Mouse (Mus musculus) testis, adult 2 months (tissue): ENCODE results near the gene Kalrn. TPM values are rescaled to one million over a fixed set of nuclear protein-coding genes. Genes with fewer than 3 reads are reported as not detected.
"Not testable (repeated sequence)": the region's sequence is repeated elsewhere in the genome, so short reads cannot be mapped to it uniquely, and the experiment has no call there.

Experiments used
- H3K27ac ChIP-seq: fragments of 200-500 bp; 2 replicates; pipeline ENCODE4 v1.5.1; 2012; ENCODE audit warnings: low read depth, low read length; ENCODE audit not compliant: control insufficient read depth, insufficient read depth
- H3K27me3 ChIP-seq: fragments of 200-500 bp; 2 replicates; pipeline ENCODE4 v1.6.1; 2012; ENCODE audit warnings: mild to moderate bottlenecking, low read length, moderate library complexity; ENCODE audit not compliant: control insufficient read depth, insufficient read depth
- H3K36me3 ChIP-seq: fragments of 200-500 bp; 2 replicates; pipeline ENCODE4 v1.6.1; 2012; ENCODE audit warnings: mild to moderate bottlenecking, low read length; ENCODE audit not compliant: control insufficient read depth, insufficient read depth
- H3K4me1 ChIP-seq: fragments of 200-500 bp; 2 replicates; pipeline ENCODE4 v1.6.1; 2012; ENCODE audit warnings: low read length; ENCODE audit not compliant: control insufficient read depth, insufficient read depth
- H3K4me3 ChIP-seq: fragments of 200-500 bp; 2 replicates; pipeline ENCODE4 v1.5.1; 2012; ENCODE audit warnings: low read depth, mild to moderate bottlenecking, low read length, moderate library complexity, mixed read lengths; ENCODE audit not compliant: control insufficient read depth
- CTCF ChIP-seq: fragments of 200-500 bp; IDR thresholded peaks from 2 replicates; pipeline ENCODE4 v1.5.1; 2012; ENCODE audit warnings: low read depth, mild to moderate bottlenecking, inconsistent platforms, low read length, moderate library complexity; ENCODE audit not compliant: control insufficient read depth, insufficient read depth, insufficient replicate concordance
- POLR2A ChIP-seq: fragments of 200-500 bp; IDR thresholded peaks from 2 replicates; pipeline ENCODE4 v1.6.1; 2012; ENCODE audit warnings: low read depth, mild to moderate bottlenecking, inconsistent platforms, low read length, moderate library complexity; ENCODE audit not compliant: control insufficient read depth
- polyA plus RNA-seq: library from polyadenylated mRNA; depleted of rRNA; stranded (reverse); fragments of >200 nt; gene quantifications from 2 replicates; pipeline ENCODE4 v1.2.3, GENCODE M21; 2012

The Kalrn gene
- polyA plus RNA-seq, 1 experiment, result 5.7 TPM

DNA sequence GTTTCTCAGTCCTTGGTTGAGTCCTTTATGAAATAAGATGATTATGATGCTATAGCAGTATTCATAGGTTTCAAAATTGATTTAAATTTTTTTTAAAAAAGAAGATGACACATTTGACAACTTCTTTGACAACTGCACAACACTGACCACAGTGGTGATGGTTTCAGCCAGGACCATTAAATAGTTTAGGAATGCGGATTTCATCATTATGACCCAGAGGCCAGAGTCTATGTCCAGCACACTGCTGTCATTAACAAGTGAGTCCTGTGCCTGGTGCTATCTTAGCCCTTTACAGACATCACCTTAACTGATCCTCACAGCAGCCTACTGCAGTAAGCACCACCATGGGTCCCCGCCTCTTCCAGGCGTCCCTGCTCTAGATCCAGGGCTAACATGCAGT lies 484.3 kb downstream of the Kalrn start:
- Histone ChIP-seq H3K36me3 (no peaks in the 10 kb centered on the region), H3K4me1 (peaks cover 3% of the 10 kb centered on the region), H3K27me3 (no peaks in the 10 kb centered on the region), H3K27ac (no peak overlapping the region), H3K4me3 (no peak overlapping the region)
- TF ChIP-seq CTCF, result no peak
- TF ChIP-seq POLR2A, result no peak

DNA sequence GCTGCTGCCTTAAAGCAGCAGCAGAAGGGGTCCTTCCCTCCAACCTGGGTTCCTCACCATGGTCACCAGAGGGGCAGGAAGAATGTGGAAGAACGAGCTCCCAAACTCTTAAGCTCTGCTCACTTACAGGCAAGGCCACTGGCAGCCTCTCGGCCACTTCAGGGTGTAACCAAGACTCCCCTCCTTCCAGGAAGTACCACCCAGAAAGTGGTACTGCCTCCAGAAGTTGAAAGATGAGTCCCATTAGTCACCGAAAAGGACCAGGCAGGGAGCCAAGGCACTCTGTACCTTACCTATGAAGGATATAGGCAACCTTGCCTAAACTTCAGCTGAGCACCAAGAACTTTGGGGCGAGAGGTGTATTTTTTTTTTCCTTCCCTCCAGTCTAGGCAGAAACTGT lies 485.0 kb downstream of the Kalrn start:
- no peaks in the 10 kb centered on the region for H3K36me3 ChIP-seq
- H3K4me3 ChIP-seq, result no peak overlapping the region
- no peaks in the 10 kb centered on the region for H3K27me3 ChIP-seq
- H3K4me1 ChIP-seq, result peaks cover 3% of the 10 kb centered on the region
- no peak overlapping the region for H3K27ac ChIP-seq
- TF ChIP-seq CTCF, result no peak
- TF ChIP-seq POLR2A, result no peak

DNA sequence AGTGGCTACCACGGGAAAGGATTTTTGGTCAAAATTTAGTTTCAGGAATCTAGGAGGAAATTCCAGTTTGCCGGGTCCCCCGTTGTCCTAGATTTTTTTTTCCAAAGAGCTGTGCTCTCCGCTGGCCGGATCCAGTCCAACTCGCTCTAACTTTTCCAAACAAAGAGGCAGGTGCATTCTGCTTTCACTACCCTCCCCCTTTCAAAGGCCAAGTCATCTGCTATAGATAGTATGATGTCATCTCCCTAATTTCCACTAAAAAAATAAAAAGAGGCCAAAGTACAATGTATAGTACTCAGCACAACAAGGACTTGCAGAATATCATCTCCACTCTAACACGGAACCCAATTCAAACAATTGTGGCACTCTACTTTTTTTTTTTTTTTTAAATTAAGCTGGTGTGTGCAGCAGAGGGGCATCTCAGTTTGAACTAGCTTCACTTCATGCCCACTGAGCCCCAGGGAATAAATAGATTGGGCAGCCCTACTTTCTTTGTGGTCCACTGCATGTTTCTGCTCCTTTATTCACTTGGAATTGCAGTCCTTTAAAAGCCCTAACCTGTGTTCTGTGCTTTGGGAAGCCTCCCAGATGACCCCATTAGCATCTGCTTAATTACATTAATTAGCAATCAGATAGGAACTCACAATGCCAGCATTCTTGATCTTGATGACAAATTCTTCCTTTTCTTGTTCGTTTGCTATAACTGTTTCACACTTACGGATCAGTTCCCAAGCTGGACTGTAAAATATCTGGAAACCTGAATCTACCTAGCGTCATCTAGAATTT lies 489.0 kb downstream of the Kalrn start:
- Histone ChIP-seq H3K36me3 (no peaks in the 10 kb centered on the region), H3K27me3 (no peaks in the 10 kb centered on the region), H3K4me3 (no peak overlapping the region), H3K27ac (no peak overlapping the region), H3K4me1 (no peaks in the 10 kb centered on the region)
- TF ChIP-seq POLR2A (no peak), CTCF (no peak)

DNA sequence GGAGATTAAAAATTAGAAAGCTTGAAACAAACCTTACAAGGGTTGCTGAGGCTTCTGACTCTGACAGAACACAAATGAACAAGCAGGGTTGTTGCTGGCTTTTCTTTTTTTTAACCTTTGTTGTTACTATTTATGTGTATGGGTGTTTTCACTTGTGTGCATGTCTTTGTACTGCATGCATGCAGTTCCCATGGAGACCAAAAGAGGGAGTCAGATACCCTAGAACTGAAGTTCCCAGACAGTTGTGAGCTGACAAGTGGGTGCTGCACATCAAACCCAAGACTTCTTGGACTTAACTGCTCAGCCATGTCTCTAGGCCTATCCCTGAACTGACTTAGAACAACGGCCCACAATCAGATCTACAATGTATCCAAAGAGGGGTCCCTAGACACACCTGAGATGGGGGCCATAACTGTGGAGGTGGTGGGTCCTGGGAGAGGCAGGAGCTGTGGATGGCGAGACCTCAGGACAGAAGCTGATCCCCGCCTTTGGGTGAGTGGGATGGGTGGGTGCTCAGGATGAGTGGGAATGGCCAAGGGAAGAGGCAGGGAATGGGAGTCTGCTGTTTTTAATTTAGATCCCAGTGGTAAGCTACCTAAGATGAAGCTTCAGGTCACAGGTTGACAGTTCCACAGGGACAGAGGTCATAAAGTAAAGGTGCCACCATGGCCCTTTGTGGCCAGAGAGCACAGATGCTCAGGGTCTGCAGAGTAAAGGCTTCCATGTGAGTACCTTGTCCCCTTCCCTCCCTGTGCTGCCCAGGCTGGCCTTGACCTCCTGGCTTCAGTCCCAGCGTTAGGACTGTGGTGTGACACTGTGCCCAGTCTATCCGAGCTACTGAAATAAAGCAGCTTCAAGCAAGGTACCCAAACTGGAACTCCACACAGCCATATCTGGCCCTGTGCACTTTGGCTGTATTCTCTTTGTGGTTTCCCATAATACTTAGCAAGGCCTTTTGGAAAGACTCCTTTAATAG lies 490.6 kb downstream of the Kalrn start:
- no peaks in the 10 kb centered on the region for H3K4me1 ChIP-seq
- no peaks in the 10 kb centered on the region for H3K36me3 ChIP-seq
- H3K27me3 ChIP-seq, result no peaks in the 10 kb centered on the region
- TF ChIP-seq POLR2A, result no peak
- TF ChIP-seq CTCF, result no peak
- H3K27ac ChIP-seq, result no peak overlapping the region
- no peak overlapping the region for H3K4me3 ChIP-seq

DNA sequence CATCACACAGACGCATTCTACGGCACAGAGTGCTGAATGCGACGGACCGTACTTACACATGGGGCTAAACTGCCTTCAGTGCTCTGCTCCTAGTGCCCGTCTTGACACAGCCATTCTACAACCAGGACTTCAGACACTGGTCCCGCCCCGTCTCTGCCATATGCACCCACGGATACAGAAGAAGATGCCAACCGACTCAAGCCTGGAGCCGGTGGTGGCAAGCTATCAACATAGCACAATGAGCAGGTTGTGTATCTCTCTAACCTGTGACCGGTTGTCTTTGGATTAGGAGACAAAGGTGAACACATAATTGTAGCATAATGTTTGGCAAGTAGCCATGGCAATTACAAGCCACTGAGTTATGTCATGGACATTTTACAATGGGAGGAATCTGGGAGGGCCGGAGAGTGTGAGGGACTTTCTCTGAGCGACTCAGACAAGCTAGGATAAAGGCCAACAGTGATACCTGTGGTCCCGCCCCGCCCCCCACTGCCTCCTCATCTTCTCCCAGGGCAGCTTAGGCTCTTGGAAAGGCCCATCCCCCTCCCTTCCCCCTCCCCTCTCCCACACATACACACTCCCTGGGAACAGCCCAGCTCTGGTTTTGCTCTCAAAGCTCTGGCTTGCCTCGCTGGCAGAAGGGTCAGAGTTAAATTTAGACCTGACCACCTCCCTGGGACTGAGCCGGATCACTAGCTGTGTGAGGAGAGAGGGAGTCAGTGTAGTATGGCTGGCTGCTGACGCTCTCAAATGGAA lies 491.5 kb downstream of the Kalrn start:
- Histone ChIP-seq H3K4me3 (no peak overlapping the region), H3K4me1 (no peaks in the 10 kb centered on the region), H3K27ac (no peak overlapping the region), H3K27me3 (no peaks in the 10 kb centered on the region), H3K36me3 (no peaks in the 10 kb centered on the region)
- TF ChIP-seq POLR2A (no peak), CTCF (no peak)

DNA sequence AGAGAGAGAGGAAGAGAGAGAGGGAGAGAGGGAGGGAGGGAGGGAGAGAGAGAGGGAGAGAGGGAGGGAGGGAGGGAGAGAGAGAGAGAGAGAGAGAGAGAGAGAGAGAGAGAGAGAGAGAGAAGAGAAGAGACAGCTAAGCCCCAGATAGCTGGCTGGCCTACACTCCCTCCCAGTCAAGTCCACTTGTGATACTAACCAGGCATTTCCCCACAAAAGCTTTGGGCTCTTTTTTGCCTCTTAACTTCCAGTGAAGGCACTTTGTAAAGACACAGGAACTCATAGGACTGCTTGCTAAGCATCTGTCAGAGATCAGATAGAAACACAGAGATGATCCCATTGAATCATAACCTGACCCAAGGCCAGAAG lies 492.0 kb downstream of the Kalrn start:
- H3K4me1 ChIP-seq, H3K27me3 ChIP-seq, H3K27ac ChIP-seq, H3K4me3 ChIP-seq, H3K36me3 ChIP-seq: not testable (repeated sequence)

DNA sequence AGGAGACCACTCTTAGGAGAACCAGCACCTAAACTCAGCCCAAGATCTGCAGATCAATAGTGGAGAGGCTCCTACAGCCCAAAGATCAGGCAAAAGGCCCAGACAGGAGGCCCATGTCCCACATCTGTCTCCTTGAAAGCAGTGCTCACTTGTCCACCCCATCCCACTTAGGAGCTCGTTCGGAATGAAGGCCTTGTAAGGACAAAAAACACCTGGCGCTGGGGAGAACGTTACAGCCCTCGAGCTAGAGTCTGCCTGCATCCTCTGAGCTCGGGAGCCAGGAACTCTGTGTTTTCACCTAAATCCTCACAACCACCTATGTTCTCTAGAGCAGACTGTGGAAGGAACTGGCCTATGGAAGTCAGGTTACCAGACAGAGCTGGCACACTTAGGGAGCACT lies 492.5 kb downstream of the Kalrn start:
- no peaks in the 10 kb centered on the region for H3K4me1 ChIP-seq
- TF ChIP-seq CTCF, result no peak
- no peak for TF ChIP-seq POLR2A
- H3K4me3 ChIP-seq, result no peak overlapping the region
- H3K27ac ChIP-seq, result no peak overlapping the region
- no peaks in the 10 kb centered on the region for H3K36me3 ChIP-seq
- no peaks in the 10 kb centered on the region for H3K27me3 ChIP-seq
